Mouse (Mus musculus) cerebellum, postnatal 25 days (tissue): ENCODE results near the gene Heatr4.
"Not testable (repeated sequence)": the region's sequence is repeated elsewhere in the genome, so short reads cannot be mapped to it uniquely, and the experiment has no call there.

Experiments used
- DNase-seq, 2 experiments: peaks; one replicate each; pipeline ENCODE4 v3.0.0; 2021; ENCODE audit warnings: mixed read lengths in 2 of 2

Heatr4 gene

DNA sequence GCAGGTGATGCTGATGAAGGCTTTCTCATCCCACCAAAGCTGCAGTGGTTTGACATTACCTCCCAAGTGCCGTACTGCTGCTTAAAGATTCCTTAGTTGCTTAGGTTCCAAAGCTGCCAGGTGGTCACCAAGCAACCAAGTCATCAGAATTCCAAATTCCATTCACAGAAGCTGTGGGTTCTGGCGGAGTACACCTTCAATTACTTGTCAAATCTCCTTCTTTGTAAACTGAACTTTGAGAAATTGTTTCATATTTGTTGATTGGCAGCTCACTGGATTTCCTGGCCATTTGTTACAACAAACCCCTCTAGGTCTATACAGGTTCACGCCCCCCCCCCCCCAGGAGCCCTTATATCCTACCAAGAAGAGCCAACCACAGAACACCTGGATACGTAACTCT is at the start of gene Heatr4:
TSS of gene Heatr4 (minus strand) at position 101 of the 400 bp plus-strand sequence.
- DNase-seq: no peak

DNA sequence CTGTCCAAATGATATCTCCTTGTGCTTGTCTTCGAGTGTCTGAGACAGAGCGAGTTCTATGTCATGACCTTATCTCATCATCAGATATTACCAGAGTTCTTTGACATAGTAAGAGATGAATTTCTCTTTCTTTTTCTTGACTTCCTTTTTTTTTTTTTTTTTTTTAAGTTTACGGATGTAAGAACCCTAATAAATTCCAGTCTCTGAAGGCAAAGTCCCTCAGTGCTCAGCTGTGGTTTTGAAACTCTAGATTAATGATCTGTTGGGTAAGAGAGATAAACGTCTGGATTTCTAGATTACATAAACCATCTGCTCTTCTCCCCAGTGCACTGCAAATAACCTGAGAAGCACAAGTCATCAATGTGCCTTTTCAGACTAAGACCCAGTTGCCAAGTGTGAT is 49.5 kb upstream of the Heatr4 start:
- no peak for DNase-seq

DNA sequence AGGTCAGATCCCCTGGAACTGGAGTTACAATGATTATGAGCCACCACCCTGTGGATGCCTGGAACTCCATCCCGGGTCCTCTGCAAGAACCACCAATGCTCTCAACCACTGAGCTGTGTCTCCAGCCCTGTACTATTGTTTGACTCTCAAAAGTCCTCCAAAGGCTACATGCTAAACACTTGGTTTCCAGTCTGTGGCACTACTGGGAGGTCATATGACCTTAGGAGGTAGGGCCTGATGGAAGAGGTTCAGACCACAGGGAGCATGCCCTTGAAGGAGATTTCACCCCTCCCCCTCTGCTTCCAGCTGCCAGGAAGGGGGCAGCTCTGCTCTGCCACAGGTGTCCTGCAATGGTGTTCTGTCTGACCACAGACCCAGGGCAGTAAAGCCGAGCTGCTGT is 48.6 kb upstream of the Heatr4 start:
- not testable (repeated sequence) for DNase-seq

DNA sequence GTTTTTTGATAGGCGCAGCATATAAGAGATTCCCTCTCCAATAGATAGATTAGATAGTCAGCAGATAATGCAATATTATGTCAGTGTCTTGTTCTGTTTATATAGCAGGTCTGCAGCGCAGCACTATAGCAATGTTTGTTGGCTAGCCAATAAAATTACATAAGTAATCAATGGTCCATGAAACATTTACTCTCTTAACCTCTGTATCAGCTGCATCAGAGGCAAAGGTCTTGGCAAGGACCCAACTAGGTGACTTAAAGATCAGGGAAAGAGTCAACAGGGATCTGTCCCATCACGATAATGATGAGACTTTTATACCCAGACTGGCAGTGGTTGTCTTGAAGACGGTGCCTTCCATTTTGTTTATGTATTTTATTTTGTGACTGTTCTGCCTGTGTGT is 48.2 kb upstream of the Heatr4 start:
- no peak for DNase-seq

DNA sequence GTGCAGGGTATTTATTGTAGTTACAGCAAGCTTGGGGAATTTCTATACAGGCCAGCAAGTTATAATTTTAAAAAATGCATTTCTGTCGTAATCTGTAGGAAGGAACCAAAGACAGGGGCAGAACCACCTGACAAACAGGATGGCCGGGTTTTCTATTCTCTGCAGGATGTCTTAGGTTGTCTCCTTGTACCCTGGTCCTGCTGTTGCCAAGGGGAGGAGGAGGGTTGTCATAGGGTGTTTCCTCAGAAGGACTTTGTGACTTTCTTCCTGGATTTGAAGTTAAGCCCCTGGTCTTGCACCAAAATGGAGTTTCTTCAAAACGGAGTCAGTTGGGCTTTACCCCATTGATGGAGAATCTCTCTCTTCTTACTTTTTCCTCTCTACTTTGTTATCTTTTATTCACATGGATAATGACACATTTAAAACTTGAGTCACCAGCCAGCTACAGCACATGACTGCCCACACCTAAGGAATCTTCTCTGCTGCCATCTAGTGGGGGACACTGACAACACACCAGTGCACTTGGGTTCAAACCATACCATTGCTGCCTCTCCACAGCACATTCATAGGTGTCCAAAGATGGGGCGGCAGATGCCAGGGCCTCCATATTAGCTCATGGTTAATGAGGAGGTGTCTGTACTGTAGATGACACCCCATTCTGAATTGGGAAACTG is 46.1 kb upstream of the Heatr4 start:
- peak; percentile 80 to 88 for DNase-seq

DNA sequence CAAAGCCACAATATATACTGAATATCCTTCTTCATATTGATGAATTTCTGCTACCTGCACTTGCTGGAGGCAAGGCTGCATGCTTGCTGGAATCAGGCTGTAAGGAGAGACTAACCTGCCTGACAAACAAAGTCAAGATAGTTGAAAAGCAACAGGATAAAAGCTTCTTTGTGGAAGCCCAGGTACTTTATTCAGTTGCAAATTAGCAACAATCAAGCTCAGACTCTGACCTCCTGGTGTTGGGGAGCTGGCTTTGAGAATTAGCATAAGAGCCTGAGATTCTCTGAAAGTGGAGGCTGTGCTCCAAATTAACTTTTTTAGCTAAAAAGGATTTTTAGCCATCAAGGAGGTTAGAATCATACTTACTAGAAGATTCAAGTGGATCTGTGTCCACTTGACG is 44.4 kb upstream of the Heatr4 start:
- not testable (repeated sequence) for DNase-seq

DNA sequence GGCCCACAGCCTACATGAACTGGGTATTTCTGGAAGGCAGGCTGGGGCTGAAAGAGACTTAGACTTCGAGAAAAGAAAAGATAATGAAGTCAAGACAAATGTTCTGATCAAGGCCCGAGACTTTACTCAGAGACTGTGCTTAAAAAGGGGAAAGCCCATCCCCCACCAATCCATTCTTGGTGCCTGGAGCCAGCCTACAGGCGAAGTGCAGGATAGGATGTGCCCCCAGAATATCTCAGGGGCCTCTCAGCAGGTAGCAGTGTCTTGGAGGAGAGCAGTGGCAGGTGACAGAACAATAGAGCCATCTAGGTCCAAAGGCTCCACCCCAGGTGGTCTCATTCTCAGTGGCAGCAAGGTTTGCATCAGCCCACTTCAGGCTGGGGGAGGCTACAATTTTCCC is 43.7 kb upstream of the Heatr4 start:
- DNase-seq: not testable (repeated sequence)

DNA sequence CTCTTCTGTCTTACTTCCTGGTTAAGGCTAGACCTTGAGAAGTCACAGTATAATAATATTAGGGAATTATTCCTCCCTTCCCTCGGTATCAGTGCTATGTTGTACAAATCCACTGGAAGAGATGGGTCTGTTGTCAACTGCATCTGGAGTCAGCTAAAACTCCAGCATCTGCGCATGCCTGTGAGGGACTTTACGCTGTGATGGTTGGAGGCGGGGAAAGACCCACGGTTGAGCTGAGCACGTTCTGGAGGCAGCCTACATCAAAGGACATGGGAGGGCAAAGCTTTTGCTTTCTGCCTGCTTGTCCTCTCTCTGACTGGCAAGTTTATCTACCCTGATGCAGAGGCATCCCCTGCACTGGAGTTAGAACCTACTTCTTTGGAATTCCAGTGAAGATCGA is 41.2 kb upstream of the Heatr4 start:
- DNase-seq: no peak

DNA sequence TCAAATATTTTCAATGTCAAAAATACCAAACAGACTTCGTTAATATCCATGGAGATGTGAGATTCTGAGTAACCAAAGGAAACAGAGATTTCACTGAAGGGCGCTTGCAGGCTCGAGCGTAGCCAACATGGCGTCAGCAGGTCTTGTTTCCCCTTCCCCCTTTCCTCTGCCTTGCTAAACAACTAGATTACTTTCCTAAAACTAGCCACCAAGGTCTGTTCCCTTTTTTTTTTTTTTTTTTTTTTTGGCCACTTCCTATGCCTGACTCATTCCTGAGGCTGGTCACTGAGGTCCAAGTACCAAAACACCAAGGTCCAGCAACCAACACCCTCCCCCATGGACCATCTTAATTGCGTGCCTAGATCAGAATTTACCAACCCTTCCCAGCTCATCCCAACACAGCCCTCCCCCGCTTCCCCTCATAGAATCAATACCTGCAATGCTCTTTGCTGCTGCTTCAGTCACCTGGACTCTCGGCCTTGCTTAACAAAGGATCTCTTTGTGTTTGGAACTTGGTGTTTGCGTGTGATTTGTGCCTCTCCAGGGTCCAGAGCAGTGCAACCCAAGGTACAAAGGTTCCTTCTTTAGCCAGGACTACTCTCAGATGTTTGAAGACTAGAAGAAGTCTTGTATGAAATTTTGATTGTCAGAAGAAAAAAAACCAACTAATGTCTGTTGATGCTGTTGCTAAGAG is 38.5 kb upstream of the Heatr4 start:
- no peak for DNase-seq

DNA sequence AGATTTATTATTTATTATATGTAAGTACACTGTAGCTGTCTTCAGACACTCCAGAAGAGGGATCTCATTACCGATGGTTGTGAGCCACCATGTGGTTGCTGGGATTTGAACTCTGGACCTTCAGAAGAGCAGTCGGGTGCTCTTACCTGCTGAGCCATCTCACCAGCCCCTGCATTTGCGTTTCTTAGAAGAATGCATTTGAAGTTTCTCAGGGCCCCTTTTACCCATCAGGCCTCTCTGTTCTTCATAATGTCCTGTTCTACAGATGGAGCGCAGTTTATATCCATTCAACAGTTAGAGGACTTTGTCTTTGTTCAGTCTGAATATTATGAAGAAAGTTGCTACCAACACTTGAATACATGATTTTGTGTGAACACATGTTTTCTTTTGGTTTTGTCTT is 37.6 kb upstream of the Heatr4 start:
- DNase-seq: not testable (repeated sequence)

DNA sequence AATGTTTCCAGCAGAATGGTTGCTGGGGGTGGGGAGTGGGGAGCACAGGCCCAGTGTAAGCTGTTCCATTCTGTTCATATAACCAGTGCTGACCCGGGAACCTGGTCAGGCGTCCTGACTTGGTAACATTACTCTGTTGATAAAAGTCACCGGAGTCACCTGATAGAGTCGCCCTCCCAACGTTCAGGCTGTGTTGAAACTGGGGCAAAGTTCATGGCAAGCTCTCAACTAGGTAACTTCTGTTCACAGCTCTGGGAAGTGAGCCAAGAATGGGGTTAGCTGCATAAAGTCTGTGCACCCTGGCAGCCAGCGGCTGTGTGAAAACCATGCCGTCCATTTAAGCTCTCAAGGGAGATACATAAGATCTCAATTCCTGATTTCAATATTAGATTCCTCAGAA is 35.9 kb upstream of the Heatr4 start:
- not testable (repeated sequence) for DNase-seq

DNA sequence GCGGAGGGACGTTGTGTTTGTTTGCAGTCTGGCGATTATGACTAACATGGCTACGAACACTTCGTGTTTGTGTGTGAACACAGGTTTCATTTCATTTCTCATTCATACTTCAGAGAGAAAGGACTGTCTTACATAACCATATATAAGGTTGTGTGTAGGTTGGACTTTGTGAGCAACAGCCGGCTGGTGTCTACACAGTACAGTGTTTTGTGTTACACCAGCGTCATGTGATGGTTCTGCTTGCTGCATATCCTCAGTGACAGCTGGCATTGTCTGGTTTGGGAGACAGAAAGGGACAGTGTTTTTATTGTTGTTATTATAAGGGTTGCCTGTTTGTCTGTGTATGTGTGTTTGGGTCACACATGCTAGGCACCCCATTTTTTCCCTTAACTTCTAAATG is 29.0 kb upstream of the Heatr4 start:
- DNase-seq: no peak

DNA sequence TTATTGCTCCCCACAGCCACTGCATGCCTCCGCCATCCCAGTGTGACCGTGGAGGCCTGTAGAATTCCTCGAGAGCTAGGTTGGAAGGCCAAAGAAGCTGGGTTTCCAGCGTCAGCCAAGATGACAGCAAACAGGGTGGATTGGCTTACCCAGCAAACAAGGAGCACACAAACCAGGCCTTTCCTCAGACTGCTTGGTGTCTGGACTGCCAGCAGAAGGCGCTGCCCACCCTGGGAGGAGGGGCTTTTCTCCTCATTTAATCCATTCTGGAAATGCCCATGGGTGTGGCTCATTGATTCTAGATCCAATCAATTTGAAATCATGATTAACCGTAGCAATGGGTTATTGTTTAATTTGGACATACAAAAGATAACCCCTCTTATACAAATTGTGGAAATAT is 28.5 kb upstream of the Heatr4 start:
- no peak for DNase-seq

DNA sequence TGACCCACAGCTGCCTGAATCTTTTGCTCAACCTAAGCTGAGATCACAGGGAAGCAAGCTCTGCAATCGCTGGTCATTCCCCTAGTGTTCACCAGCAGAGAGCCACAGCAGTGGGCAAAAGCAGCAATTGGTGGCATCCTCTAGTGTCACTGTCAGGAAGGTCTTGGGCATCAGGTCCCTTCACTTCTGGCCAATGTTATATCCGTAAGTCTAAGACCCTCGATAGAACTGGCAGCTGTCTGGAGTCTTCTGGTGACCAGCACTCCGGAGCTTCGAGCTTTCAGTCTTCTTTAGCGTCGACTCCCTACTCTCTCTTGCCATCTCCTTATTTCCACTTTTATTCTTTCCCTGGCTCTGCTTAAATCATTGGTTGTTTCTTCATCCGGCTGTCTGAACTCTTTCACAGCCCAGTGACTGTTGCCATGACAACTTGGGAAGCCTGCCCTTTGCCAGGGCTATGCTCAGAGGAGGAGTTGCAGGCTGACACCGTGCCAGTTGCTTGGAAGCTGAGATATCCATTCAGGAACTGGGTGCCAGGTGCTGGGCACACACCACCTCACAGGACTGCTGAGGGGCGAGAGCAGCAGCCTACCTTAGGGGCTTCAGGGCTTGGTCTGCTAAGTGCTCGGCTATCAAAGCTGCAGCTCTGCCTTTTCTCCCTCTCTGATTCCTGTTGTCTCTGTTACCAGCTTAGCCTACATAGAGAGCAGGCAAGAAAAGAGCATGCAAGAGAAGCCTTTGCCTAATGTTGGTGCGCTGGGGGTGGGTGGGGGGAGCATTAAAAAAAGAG is 26.8 kb upstream of the Heatr4 start:
- DNase-seq: peak; percentile 74 to 87

DNA sequence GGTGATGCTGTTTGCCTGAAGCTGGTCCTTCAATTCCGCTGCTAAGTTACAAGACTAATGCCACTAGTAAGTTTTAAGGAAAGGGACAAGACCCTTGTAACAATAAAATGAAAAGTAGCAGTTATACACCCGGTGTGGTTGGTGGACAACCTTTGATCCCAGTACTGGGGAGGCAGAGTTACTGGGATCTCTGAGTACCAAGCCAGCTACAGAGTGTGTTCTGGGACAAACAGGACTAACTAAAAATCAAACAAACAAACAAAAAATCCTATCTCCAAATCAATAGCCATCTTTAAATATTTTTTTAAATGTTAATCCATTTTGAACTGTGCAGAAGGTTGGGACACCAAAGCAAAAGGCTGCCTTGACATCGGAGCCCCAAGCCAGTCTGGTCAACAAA is 25.5 kb upstream of the Heatr4 start:
- DNase-seq: no peak

DNA sequence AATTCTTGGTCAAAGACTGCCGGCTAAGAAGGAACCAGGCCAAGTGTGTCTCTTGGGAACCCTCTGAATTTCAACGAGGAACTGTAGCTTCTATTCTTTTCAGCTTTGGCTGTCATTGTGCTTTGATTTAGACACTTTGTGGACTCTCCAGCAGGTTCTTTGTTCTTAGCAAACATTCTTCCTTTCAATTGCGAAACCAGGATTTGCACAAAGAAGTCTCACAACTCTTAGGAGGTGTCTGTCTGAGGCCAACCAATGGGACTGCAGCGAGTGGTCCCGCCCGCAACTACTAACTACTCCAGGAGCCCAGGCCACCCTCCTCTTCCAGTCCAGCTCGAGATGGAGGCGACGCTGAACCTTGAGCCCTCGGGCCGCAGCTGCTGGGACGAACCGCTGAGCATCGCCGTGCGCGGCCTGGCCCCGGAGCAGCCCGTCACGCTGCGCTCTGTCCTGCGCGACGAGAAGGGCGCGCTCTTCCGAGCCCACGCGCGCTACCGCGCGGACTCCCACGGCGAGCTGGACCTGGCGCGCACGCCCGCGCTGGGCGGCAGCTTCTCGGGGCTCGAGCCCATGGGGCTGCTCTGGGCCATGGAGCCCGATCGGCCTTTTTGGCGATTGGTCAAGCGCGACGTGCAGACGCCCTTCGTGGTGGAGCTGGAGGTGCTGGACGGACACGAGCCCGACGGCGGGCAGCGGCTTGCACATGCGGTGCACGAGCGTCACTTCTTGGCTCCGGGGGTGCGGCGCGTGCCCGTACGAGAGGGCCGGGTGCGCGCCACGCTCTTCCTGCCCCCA is 24.7 kb upstream of the Heatr4 start, which contains the start of gene Acot1:
TSS of gene Acot1 (plus strand) at position 320 of the 795 bp plus-strand sequence.
- peak; percentile 56 to 71 for DNase-seq

DNA sequence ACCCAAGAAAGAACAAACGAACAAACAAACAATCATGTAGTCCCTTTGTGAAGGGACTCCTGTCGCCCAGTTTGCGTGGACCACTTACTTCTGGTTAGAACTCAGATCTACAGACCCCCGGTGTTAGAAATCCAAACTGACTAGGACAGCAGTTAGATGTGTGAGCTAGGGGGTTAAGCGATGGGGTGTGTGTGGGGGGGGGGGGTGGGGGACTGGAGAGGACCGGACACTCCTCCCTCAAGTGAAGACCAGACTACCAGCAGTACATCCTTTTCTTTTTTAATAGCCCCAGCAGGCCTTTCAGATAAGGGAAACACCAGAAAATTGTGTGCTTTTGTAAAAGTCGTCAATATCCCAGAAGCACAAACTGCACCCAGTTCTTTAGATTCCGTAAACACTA is 24.1 kb upstream of the Heatr4 start:
- DNase-seq: no peak

DNA sequence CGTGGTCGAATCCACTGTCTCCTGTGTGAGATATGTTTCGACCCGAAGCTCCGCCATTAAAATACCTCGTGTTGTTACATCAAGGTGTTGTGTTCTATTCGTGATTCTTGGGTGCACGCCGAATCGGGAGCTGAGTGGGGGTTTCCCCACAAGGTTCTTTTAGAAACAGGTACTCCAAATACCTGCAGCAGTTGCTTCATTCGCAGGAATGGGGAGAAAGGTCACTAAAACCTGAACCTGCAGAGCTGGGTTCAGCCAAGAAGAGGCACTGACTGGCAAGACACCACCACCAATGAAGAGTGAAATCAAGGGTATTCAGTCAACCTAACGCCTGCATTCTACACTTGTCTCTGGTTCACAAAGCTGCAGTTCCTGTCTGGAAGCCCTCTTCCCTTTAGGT is 23.6 kb upstream of the Heatr4 start:
- no peak for DNase-seq

DNA sequence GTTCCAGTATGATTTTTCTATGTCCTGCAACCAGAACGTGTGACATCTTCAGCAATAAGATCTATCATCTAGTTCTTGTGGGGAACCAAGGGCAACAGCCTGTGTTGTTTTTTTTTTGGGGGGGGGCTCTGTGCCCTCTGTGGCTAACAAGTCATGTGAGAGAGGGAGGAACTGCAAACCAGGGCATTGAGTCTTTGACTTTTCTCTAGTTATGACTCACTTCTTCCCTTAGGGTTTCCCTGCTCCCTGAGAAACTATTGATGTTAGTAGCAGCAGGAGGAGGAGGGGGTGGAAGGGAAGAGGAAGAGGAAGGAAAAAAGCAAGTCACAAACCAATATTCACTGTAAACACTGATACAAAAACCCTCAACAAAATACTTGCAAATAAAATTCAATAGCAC is 19.2 kb upstream of the Heatr4 start:
- no peak for DNase-seq

DNA sequence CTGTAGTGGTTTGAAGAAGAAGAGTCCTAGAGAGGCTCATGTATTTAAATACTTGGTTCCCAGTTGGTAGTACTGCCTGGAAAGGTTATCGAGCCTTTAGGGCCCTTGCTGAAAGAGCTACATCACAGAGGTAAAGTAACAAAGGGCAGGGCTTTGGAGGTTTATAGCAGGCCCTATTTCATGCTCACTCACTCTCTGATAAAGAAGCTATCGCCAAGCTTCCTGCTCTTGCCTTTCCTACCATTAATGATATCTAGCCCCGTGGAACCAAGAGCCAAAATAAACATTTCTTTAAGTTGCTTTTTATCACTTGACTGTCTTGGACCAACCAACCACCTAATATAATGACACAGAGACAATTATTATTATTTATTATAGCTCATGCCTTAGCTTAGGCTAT is 15.8 kb upstream of the Heatr4 start:
- DNase-seq: no peak

DNA sequence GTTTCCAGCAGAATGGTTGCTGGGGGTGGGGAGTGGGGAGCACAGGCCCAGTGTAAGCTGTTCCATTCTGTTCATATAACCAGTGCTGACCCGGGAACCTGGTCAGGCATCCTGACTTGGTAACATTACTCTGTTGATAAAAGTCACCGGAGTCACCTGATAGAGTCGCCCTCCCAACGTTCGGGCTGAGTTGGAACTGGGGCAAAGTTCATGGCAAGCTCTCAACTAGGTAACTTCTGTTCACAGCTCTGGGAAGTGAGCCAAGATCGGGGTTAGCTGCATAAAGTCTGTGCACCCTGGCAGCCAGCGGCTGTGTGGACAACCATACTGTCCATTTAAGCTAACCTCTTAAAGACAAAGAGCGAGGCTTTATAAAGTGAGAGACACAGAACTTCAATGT is 14.6 kb upstream of the Heatr4 start:
- not testable (repeated sequence) for DNase-seq

DNA sequence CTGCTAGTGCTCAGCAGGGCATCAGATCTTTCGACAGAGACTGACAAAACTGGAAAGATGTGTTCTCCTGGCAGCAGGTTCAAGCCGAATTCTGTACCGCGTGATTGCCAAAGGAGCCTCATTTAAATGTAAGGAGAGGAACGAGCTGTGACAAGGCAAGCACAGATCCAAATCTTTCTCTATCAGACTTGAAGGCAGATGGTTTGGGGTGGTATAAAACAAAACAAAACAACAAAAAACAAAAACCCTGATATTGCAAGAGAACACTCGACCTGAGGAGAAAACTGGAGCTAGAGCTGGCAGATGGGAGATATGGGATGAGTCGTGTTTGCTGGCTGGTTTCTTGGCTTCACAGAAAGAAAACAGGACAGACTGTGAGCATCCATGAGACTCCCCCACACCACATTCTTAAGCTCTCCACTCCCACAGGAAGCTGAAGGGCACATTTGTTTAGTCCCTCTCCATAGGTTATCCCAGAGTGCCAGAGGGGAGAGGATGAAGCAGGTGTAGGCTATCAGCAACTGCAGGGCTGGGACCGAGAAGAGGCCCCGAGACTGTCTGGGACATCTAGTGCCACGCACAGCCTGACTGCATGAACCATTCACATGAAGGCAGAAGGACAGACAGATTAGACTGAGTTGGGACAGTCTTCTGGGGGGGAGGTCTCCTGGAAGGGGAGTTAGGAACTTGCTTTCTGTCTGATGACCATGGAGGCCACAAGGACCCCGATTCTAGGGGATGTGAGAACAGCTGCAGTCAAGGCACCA is 13.9 kb upstream of the Heatr4 start:
- no peak for DNase-seq
